Mouse (Mus musculus): Measurements from ENCODE around the gene Gstk1.

Gene Gstk1

DNA sequence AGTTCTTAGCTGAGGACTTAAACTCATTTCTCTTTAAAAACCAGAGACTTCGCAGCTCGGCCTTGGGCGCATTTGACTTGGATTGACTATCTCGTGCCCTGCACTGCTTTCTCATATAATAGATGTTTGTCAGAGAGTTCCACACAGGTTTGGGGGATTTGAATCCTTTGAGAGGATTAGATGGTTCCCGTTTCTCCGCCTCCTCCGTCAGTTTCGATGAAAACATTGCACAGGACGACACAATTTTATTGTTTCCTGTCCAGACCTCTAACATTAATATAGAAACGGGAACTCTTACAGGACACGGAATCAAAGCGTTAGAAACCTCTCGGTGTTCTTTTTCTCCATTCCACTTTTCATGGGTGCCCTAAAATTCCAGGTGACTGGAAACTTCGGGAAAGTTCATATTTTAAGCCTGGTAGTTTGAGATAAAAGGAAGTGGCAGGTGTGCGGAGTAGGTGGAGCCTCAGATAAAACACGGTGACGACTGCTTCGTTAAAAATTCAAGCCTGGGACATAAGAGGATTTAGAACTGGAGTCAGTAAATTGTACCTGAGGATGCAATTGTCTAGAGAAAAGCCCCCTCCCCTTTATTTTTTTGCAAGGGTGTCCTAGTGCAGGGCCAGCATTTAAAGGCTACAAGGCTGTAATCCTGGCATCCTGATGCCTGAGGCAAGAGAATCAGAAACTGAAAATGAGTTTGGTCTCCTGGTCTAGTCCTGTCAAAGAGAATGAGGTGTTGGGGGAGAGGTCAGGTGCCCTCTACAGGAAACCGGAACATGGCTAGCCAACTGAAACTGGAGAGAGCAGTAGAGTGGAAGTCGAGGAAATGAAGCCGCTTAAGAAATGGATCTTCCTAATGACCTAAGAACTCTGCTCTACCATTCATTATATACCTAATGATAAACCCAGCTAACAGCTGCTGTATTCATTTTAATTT is 19.9 kb downstream of the Gstk1 start:
- DNase-seq (ENCODE audit: low read depth, low spot score) = peak; percentile 49

DNA sequence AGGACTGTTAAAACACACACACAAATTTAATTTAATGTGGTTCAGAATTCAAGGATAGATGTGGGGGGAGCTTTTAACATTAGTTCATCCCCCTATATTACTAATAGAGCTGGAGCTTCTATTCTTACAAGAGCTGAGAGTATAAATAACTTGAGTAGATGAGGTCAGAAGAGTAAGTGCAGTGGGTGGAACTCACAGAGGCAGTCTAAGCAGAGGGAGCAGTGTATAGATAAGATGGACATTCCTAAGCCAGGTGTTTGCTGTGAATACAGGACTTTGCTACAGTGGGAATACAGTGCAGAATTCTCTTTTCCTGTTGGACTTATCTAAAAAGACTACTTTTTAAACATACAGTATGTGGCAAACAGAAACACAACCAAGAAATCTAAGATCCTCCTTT is 25.1 kb downstream of the Gstk1 start:
- no peak for DNase-seq (ENCODE audit: low read depth, low spot score)

DNA sequence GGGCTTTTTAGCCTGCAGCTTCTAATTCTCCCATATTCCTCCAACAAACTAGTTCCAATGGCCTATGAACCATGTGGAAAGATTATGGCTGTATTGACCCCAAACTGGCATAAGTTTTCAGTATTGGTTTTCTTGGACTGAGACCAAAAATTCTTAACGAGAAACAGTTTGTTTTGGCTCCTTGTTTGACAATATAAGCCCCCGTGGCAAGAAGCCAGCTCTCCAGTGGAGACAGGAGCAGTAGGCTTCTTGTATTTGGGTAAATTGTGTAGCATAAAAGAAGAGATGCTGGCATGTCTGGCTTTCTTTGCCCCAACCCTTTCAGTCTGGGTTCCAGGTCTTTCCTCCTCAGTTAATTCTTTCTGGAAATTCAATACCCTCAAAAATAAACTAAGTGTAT is 30.4 kb downstream of the Gstk1 start:
- DNase-seq (ENCODE audit: low read depth, low spot score) = no peak

DNA sequence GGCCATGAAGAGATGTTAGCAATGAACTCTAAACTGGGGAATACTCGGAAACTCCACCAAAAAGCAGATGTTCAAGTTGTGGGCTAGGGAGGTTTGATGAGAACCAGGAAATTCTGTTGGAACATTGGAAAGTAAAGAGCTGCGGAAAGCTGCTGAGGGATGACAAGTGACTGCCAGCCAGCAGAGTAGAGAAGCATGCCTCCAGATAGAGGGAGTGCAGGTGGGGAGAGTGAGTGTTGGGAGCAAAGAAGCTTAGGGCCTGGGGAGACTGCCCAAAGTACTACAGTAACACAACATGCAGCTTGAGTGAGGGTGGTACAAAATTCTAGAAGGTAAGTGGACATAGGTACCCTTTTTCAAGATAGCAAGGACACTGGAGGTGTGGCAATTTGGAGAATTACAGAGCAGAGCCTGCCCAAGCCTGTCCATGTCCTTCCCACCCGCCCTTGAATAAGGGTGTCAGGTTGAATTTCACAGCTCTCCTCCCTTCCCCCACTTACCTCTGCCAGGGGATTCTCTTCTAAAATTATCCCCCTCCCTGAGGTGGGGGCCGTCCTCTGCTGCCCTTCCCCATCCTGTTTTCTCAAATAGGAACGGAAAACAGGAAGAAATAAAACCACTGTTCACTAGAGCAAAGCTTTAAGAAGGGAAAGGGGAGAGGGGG is 37.3 kb downstream of the Gstk1 start:
- DNase-seq (ENCODE audit: low read depth, low spot score) = no peak

DNA sequence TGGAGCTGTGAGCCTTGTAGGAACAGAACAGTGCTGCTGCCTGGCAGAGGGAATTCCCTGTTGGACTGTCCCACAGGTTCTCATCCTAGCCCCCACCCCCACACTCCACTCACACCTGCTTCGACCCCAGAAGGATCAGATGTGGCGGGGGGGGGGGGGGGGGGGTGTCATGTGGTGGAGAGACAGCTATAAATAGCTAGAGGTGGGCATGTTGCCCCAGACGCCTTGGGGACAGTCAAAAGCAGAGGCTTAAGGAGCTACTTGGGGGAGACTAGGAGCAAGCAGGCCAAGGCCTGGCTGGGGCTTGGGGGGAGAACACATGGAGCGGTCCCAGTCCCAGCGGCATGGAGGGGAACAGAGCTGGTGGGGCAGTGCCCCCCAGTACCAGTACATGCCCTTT is 40.7 kb downstream of the Gstk1 start, which contains the start of gene Clcn1:
Gene Clcn1 (plus strand): TSS at position 238 of the 400 bp plus-strand sequence.
- DNase-seq (ENCODE audit: low read depth, low spot score) = no peak

DNA sequence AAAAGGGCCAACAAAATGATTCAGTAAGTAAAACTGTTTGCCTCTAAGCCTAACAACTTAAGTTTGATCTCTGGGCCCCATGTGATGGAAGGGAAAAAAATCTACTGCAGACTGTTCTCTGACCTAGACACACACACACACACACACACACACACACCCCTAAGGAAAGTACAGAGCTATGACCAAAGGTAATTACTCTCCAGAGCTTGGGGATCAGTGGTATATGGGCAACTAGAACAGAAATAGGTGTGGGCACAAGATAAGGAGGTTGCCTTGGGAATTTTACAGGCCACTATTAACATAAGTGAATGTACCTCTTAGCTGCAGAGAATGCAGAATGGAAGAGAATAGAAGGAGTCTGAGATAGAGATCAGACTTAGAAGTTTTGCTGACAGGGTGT is 41.8 kb downstream of the Gstk1 start:
- no peak for DNase-seq (ENCODE audit: low read depth, low spot score)

DNA sequence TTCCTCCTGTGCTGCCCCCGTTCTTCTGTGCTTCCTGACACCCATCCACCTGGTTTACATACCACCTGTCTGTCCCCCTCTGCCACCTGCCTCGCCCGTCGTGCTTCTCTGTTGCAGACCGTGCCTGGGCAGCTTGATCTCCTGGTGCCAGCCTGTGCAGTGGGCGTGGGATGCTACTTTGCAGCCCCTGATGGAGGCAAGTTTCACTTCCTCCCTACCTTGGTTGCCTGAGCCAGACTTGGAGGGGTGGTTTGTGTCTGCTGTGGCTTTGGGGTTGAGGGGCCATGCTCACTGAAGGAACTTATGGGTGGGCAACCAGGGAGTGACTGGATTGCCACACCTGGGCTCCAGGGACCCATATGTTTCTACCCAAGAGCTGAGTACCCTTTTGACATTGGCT is 47.6 kb downstream of the Gstk1 start:
- no peak for DNase-seq (ENCODE audit: low read depth, low spot score)

DNA sequence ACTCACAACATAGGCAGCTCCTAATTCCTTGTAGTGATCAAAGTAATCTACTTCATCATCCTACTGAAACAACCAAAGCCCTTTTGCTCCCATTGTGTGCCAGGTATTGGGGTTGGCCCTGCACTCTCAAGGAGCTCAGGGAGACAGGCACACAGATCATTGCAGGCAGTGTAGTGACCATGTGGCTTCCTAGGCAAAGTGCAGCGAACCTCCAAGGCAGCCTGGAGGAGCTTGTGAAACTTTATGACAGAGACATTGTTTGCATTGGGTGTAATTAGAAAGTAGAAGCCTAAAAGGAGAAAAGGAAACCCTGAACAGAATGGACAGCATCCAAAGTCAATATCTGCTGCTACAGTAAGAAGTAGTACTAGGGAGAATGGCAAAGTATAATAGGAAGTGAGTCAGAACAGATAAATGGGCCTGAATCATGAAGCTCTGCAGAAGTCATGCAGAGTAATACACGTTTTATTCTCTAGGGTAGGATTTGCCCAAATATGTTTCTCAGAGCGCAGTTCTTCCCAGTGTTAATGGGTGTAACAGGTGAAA is 49.9 kb downstream of the Gstk1 start:
- no peak for DNase-seq (ENCODE audit: low read depth, low spot score)

DNA sequence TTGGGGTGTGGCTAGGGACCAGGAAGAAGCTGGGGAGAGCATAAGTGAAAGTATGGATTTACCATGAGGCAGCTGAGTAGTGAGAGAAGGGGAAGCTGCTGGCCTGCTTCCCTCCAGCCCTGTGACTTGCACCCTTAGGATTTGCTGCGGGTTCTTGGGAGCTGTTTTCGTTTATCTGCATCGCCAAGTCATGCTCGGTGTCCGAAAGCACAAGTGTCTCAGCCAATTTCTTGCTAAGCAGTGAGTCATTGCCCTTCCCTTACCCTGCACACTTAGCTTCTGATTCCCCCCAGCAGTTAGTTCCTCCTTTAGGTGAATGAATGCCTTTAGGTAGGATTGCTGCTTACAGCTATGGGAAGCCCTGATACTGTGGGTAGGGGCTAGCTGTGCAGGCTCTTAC is 53.6 kb downstream of the Gstk1 start:
- no peak for DNase-seq (ENCODE audit: low read depth, low spot score)

All from ES-CJ7 (cell line).